Mouse (Mus musculus): ENCODE measurements around the gene Timm10b.
A peak's percentile ranks its signal among the peaks of the same experiment; 100 is the strongest.

DNA sequence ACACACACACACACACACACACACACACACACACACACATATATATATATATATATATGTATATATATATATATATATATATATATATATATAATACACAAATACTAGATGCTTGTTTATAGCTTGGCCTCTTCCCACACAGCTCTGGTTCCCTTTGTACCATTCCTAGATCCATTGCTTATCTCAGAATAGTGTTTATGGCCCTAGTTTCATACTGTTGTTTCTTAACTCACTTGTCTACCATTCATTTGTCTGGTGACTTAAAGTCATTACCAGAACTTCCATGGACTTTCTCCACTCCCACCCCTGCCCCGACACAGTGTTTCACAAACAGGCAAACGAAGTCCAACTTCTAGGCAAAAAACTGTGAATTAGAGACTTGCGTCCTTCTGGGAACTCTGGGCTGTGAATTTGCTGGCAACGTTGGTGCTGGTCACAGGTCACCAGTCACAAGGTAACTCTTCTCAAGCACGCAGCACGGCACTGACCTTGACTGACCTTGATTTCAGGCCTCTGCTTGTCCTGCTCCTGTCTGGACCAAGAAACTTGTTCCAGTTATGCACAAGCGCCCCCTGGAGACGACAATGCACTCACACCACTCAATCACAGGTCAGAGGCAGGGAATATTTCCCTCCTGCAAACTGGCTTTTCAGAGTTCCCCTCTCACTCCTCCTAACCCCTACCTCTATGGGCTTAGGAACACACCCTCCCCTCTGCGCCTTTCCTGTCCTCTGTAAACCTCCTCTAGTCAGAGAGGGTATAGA lies 36.8 kb upstream of the Timm10b start:
- TF ChIP-seq CTCF (IDR thresholded peaks at IDR 0.05; ENCODE audit: control insufficient read depth, insufficient read depth, insufficient read length): peak; percentile 32
- no peak for TF ChIP-seq MAX (IDR thresholded peaks at IDR 0.05)
- TF ChIP-seq MYOG (IDR thresholded peaks at IDR 0.05; ENCODE audit: control insufficient read depth, extremely low read depth, insufficient read length): no peak
- no peak for TF ChIP-seq MYOD1 (IDR thresholded peaks at IDR 0.05; ENCODE audit: control insufficient read depth, insufficient read length, low read depth)
- no peak for TF ChIP-seq USF1 (IDR thresholded peaks at IDR 0.05; ENCODE audit: low read depth)
- no peak for TF ChIP-seq CEBPB (IDR thresholded peaks at IDR 0.05; ENCODE audit: low read depth)
